Mouse (Mus musculus): ENCODE data around the gene Inpp5f.
"Not testable (repeated sequence)": the region's sequence is repeated elsewhere in the genome, so short reads cannot be mapped to it uniquely, and the experiment has no call there.

Inpp5f gene

DNA sequence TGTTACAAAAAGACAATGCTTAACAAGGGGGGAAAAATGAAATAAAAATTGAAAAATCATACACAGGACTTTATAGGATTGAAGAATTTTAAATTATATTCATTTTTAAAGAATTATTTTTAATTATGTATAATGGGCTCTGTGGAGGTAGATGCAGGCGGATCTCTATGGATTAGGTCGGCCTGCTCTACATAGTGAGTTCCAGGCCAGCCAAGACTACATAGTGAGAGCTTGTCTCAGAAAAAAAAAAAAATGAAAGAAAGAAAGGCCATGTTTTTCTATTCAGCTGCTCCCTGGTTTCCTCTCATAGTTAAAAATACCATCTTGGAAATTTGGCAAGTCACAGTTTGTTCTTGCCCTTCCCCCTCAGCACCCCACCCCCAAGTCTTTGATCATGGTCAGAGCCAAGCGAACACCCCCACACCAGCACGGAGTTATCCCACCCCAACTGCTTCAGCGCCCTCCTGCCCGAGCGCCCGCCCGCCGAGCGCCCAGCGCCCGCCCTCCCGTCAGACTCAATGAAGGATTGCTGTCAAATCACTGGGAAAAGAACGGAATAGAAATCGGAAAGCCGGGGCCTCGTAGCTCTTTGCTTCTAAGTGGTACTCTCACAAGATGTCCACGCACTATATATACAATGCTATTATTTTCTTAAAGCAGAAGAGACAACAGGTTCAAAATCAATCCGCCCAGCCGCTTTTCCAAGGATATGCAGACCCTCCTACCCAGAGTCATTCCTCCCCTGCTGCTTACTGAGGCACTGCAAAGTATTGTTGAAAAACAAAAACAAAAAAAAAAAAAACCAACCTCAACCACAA is 18.8 kb upstream of the Inpp5f start:
- DNase-seq (ENCODE audit: low spot score in 2 of 2), result no peak

DNA sequence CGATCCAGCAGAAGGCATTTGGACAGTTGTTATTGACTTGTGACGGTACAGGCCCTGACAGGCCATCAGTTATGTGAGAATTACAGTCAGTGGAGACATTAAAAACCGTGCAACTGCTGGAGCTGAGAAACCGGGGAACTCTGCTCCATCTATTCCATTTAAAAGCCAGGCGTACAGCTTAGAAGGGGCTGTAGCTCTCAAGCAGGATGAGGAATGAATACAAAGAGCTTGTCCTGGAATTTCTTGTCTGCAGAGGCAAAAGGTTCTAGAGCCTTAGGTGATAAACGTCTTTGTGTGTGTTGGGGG is 18.2 kb upstream of the Inpp5f start:
- DNase-seq (ENCODE audit: low spot score in 2 of 2), result no peak

DNA sequence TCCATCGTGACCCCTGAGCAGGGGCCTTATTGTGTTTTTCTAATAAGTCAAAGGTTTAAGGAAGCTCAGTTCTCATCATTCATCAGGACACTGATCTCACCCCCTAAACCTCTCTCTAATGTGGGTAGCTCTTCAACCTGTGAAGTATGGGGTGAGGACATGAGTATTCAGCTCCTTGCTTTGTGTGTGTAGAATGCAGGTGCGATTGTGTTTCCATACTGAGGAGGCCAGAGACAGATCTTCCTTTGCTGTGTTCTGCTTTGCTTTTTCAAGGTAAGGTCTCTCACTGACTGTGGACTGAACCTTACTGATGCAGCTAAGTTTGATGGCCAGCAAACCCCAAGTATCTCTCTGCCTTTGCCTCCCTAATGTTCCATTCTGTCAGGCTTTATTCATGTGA is 14.9 kb upstream of the Inpp5f start:
- DNase-seq (ENCODE audit: low spot score in 2 of 2), result no peak

DNA sequence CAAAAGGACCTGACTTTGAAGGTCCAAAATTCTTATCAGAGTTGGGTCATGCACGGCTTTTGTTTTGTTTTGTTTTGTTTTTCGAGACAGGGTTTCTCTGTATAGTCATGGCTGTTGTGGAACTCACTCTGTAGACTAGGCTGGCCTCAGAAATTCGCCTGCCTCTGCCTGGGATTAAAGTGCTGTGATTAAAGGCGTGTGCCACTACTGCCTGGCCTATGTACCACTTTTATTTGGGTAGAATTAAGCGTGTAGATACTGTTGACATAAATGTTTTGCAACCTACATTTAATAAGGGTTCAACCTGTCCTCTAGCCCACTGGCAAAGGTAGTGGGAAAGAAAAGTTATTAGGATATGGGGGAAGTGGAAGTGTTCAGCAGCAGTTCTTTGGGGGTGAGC is 12.1 kb upstream of the Inpp5f start:
- no peak for DNase-seq (ENCODE audit: low spot score in 2 of 2)

DNA sequence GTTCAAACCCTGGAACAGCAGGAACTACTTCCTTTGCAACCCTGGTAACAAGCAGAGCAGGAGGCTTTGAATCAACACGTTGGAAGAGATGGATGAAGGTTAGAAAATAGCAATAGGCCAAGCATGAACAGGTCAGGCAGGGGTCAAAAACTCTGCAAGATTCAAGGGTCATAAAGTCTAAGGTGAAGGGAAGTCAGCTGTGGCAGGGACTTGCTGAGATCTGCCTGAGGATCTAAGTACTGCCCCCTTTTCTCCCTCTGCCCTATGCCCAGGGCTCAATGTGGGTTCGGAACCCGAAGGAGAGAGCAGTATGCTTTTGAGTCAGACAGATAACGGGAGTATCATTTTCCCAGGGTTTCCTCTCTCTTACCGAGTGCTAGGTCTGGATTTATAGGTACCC is 9.3 kb upstream of the Inpp5f start:
- DNase-seq (ENCODE audit: low spot score in 2 of 2), result no peak

DNA sequence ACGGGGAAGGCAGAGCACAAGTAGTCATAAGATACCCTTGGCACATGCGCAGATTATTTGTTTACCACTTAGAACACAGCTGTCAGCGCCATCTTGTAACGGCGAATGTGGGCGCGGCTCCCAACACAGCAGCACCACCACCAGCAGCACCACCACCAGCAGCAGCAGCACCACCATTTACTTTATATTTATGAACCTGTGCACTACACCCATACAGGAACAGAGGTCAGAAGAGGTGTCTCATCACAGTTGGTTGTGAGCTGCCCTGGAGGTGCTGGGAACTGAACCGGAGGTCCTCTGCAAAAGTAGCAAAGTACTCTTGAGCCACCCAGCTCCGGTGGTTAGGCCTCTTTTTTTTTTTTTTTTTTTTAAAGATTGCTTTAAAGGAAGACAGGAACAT is 1.2 kb upstream of the Inpp5f start:
- not testable (repeated sequence) for DNase-seq (ENCODE audit: low spot score in 2 of 2)

DNA sequence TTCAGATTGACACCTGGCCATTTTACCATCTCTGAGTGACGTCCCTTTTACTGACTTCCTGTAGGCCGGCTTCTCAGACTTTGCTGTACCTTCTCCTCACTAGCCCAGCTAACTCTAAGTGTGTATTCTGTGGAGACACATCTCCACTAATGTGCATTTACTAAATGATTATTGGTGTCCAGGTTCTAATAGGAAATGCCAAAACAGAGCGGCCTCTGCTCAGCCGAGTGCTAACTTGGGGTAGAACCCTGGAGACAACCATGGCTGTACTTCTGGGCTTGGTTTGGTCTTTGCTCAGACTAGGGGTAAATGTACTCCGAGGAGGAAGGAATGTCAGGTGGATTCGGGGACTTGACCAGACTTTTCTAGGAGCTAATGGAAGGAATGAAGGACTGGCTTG is 638 bp upstream of the Inpp5f start:
- DNase-seq (ENCODE audit: low spot score in 2 of 2), result no peak

DNA sequence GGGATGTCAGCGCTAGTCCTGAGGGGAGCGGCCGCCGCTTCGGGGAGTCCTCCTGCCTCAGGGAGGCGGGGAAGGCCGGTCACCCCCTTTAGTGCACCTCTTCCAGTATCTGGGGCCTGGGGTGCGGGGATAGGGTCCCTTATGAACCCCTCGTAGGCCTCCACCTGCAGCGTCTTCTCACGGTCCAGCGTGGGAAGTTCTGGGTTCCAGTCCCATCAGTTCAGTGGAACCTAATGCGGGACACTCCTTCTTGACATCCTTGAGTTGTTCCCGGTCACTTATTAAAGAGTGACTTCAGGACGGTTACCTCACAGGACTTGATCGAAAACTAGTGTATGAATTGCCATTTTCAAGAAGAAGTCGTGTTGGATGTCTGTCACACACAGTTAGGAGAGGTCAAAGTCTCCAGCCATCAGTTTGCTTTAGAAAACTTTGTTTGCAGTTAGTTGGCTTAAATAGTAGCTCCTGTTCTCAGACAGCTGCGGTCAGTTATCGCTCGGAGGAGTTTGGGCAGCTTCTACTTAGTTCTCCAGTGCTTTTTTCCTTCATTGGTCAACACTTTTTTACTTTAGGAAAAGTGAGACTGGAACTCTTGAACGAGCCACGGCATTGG is 777 bp downstream of the Inpp5f start:
- DNase-seq (ENCODE audit: low spot score in 2 of 2), result no peak

DNA sequence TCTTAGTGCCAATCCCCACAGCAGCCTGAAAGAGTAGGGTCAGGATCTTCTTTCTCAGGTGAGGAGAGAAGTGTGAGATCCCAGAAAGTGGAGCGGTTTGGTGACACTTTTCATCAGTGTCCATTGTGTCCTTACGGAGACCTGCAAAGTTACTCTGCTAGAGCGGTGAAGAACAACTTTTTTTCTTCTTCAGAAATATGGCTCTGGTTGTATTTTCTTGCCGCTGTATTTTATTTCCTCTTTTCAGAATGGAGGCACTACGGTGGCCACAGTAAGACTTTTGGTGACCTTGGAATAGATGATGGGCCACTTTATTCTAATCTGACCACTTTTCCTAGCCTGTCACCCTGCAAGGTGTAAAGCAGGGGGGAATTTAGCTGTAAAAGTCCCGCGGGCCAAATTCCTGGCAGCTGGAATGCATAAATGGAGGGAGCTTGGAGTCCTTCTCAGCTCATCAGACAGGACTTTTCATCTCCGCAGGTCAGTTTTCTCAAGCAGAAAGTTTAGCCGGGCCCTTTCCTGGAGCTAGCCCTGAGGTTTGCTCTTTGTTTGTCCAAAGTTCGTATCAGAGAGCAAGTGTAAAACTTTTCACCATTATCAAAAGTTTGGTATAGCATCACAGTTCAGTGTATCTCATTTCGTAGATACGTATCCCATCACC is 1.5 kb downstream of the Inpp5f start:
- DNase-seq (ENCODE audit: low spot score in 2 of 2), result no peak

DNA sequence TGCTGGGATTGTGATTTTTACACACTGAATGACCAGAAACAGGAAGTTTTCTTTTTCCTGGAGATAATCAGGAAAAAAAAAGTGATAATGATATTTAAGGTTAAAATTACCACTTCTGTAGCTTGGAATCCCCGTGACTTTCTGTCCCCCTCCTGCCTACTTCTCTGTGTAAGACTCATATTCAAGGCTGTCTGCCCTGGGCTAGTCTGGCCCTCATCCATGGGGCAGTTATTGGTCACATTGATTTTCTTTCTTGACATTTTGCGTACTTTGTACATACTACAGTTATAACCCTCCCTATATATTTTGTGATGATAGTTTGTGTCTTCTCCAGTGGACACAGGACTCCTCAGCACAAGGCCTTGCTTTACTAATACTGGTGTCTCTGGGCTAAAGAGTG is 2.5 kb downstream of the Inpp5f start:
- DNase-seq (ENCODE audit: low spot score in 2 of 2), result no peak

DNA sequence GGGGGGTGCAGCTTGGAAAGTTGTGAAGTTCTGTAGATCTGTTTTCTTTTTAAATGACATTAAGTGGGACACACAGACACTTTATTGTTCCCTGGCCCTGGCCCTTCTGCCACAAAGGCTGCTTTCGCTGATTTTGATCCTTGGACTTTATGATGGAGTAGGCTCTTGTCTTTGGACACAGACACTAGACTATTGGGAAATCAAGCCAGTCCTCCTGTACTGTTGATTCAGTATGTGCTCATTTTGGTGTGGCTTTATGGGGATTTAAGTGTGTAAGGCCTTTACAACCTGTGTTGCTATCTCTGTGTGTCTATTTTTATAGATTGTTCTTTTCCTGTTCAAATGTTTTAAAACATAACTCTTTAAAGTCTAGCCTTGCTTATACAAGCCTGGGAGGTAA is 6.5 kb downstream of the Inpp5f start:
- DNase-seq (ENCODE audit: low spot score in 2 of 2), result no peak

DNA sequence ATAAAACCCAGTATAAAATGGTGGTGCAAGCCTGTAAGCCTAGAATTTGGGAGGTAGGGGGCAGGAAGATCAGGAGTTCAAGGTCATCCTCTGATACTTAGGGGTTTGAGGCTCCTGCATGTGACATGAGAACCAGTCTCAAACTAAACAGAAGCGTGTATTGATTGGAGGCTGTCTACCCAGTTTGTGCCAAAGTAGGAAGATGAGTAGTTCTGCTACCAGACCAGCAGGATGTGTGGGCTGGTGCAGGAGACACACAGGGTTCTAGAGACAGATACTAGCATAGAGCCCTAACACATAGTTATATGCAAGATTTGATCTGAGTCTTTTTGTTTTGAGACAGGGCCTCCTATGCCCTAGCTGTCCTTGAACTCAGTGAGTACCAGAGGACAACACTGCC is 9.1 kb downstream of the Inpp5f start:
- DNase-seq (ENCODE audit: low spot score in 2 of 2), result no peak

DNA sequence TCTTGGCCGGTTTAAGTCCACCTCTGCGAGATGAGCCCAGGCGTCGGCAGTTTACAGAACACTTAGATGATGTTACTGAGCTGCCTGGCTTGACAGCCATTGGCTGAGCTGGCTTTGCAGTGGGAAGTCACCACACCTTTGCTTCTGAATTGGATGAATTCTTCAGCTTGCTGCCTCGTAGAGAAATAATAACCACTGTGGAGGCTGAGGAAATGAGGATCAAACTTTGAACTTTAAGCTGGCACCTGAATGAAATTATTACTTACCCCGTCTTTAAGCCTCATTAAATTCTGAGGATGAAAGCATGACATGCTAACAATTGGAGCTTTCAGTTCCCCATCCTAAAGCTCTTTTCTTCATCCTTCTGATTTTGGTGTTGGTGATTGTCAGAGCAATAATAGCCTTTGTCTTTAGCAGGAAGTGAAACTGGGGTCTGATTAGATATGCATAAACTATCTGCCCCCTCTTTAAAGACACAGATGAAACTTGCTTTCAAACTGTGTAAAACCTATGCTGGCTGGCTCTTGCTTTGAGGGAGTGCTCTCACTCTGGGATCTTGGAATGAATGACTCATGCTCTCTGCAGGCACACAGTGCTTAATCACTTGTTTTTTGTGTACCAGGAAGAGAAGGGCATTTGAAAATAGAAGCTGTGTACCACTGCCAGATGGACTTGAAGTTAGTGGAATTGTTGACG is 11.3 kb downstream of the Inpp5f start:
- DNase-seq (ENCODE audit: low spot score in 2 of 2), result no peak

DNA sequence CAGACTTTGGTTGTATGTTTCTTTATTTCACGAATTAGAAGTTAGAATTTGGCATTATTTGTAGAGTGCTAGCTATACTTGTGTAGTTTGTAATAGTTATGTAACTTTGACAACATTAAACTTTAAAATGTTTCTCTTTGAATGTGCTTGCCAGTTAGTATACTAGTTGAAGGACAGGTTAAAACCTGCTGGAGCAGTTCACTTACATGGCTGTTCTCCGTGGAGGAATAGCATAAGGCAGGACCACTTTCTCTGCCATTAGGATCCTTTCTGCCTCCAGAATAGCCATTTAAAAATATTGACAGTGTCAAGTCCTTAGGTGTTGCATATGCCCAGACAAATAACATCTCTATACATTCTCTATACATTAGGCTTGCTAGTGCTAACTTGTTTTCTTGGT is 11.9 kb downstream of the Inpp5f start:
- no peak for DNase-seq (ENCODE audit: low spot score in 2 of 2)

DNA sequence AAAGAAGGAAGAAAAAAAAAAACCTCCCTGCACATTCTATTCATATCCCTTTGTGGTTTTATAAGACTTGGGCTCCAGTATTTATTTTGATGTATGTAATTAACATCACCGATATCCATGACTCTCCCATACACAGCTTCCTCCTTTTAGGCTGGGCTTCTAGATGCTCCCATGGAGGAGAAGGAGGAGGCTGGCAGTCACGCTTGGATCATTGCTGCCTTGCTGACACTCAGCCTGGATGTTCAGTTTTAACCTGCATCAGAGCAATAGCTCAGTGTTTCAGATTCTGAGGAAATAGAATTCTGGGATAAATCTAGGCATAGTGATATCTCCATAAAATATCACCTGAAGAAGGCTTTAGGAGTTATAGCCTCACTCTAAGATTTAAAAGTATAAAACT is 14.3 kb downstream of the Inpp5f start:
- DNase-seq (ENCODE audit: low spot score in 2 of 2), result no peak

DNA sequence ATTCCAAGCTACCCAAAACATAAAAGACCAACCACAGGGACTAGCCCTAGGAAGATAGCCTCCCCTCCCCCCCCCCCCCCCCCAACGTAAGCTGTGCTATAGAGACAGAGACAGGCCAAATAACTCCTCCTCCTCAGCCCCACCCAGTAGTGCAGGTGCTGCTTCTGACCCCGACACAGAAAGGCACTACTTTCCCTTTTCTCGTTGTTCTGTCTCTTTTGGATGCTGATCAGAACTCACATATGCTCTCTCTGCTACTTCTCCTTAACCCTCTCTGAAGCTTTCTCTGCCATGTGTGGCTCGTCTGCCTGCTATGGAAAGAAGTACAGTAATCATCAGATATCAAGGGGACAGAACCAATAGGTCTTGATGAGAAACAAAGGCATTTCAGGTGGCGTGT is 15.5 kb downstream of the Inpp5f start:
- no peak for DNase-seq (ENCODE audit: low spot score in 2 of 2)

DNA sequence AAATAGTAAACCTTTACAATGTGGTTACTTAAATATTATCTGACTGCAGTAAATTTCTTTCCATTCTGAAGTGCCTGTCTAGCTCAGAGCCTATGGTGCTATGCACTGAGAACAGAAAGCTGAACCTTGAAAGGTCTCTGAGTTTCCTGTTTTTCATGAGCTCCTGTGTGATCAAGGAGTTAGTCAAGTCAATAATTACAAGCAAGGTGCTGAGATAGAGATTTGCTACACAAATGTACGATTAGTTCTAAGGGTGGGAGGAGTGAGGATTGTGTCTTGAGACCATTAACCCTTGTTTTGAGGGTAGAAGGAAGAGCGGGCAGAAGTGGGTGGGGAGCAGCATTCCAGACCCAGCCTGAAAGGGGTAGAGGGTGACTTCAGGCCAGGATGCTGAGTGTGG is 16.1 kb downstream of the Inpp5f start:
- no peak for DNase-seq (ENCODE audit: low spot score in 2 of 2)

DNA sequence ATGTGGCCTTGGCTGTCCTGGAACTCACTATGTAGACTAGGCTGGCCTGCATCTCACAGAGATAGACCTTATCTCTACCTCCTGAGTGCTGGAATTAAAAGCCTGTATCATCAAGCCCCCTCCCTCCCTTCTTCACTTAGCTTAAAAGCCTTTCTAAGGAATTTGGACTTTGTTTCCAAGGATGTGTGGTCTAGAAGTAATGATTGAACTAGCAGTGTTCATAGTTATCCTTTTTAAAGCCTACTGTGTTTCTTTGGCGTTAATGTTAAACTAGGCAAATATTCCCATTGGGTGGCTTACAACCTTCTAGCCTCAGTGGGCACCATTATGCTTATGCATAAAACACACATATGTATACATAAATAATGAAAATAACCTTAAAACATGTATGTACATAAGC is 16.6 kb downstream of the Inpp5f start:
- no peak for DNase-seq (ENCODE audit: low spot score in 2 of 2)

DNA sequence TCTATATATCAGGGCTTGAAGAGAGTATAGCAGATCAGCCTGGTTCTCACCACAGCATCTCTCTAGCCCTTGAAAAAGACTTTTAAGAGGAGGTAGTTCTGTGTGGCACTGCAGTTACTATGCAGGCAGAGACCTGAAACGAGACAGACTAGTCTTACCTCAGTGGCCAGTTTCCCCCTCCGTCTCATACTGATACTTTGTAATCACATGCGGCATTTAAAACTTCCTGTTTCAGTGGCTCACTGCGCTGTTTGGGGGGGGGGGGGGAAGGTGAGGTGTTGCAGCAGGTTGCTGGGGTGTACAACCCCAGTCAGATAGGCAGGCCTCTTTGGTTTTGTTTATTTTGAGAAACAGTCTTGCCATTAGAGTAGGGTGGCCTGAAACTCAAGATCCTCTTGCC is 22.0 kb downstream of the Inpp5f start:
- DNase-seq (ENCODE audit: low spot score in 2 of 2), result peak in 1 of 2 experiments; percentile 25

DNA sequence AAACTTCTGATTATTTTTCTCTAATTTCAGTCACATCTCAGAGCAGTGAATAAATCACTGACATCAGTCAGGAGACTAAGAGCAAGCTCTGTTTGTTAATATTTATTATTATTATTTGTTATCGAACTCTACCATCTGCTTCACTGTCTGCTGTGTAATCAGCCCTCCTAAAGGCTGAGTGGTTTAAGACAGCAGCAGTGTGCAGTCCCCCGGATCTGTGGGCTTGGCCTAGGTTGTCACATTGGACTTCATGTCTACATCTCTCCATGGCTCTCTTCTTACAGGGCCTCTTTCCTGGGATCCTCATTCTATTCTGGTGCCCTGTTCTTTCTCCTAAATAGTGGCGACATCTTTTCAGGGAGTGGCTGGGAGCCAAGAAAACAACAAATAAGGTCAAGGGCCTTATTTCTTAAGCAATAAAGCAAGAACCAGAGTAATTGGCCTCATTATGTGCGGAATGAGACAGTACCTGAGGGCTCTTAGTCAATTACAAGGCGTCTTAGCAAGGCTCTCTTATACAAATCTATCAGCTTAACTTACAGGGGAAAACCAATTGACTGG is 28.9 kb downstream of the Inpp5f start:
- DNase-seq (ENCODE audit: low spot score in 2 of 2), result no peak

DNA sequence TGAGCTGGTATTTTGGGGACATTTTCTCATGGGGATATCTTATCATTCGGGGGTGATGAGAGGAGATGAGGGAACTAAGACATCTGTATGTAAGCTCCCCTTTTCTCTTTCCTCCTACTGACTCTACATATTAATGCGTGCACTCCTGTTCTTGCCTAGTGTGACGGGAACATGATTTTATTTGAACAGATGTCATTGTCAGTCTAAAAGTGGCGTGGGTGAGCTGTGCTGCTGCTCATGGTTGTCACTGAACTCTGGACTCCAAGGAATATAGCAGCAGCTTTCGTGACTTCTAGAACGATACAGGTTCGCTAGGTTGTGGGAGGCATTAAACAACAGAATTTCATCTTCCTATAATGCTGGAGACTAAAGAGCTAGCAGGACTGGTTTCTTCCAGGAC is 30.4 kb downstream of the Inpp5f start:
- no peak for DNase-seq (ENCODE audit: low spot score in 2 of 2)

DNA sequence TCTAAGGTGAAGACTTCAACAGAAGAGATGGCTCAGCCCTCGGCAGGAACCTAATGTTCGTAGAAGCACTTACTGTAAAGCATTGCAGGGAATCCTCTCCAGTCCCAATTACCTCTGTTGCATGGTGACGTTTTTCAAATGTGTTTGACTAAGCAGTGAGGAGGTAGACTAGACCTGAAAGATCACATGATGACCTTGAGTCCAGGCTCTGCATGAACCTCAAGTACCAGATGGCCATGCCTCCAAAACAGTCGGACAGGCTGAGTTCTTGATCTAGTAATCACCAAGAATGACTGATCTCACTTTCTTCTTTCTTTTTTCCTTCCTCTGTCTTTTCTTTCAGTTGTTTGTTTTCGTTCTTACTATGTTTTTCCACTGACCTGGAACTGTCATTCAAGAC is 31.3 kb downstream of the Inpp5f start:
- no peak for DNase-seq (ENCODE audit: low spot score in 2 of 2)
